Mouse (Mus musculus) heart, postnatal 4 days (tissue): Measurements from ENCODE around the gene Gm20683. TPM values are rescaled to one million over a fixed set of nuclear protein-coding genes. Genes with fewer than 3 reads are reported as not detected.
A peak's percentile ranks its signal among the peaks of the same experiment; 100 is the strongest.

Experiments used
- DNase-seq: peaks from one replicate; pipeline ENCODE4 v3.0.0; 2021
- total RNA-seq, 2 experiments: library from RNA; stranded (reverse); gene quantifications; 2 replicates each; pipeline ENCODE4 v1.2.3; 2021

The Gm20683 gene
- total RNA-seq: 1 to 10 TPM; 1.8 to 2.6 TPM

DNA sequence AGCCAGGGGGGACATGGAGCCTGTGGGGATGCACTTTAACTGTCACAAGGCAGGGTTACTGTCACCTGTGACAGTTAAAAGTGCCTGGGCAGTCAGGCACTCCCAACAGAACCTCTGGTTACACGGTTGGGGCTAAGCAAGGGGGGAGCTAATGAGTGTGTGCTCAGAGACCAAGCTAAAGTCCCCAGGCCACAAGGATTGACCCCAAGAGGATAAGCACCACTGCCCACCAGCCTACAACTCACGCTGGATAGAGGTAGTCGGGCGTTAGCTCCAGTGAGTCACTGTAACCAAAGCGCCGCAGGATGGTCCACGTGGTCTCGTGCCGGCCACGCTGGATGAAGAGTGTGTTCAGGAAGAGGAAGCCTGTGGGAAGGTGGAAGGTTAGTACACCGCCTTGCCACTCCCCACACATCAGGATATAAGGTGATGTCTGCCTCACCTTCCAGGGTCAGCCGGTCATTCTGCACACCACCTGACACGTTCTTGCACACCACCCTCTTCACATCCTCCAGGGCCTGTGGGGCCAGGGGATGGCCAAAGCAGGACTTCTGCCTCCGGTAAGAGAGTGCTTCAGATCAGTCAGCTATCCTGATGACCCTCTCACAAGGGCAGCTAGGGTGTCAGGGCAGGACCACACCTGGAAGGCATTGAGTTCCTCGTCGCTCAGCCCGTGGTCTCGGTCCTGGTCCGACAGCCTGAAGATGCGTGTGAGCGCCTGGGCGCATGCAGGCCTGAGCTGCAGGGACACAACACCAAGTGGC lies at the start of gene Gm20683:
Gene Gm20683, minus strand, starts transcription at position 647 of the 764 bp plus-strand sequence.
- no peak for DNase-seq

DNA sequence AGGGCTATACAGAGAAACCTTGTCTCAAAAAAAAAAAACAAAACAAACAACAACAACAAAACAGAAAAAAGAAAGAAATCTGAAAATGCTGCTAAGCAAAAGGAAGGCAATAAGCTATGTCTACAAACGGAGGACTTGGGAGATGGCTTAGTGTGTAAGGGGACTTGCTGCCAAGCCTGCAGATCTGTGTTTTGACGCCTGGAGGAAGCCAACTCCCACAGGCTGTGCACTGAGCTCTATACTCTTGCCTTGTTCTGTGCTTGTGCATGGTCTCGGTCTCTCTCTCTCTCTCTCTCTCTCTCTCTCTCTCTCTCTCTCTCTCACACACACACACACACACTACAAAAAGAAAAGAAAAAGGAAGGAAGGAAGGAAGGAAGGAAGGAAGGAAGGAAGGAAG lies 47.3 kb upstream of the Gm20683 start:
- DNase-seq: no peak

DNA sequence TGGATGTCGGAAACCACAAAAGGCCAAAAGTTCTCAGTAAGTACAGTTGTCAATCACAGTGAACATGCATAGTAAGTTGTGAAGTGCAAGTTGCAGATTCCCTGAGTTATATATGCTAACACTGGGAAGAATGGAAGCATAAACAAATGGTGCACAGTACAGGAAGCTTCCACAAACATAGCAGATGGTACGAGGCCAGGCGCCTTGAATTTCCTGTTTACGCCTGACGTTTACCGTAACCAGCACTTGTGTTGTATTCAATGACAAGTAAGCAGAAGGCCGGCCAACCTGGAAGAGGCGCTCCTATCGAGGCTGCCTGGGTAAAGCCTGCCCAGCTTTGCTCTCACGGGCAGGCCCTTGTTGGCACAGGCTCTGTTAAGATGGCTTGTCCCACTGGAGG lies 45.9 kb upstream of the Gm20683 start:
- DNase-seq: no peak

DNA sequence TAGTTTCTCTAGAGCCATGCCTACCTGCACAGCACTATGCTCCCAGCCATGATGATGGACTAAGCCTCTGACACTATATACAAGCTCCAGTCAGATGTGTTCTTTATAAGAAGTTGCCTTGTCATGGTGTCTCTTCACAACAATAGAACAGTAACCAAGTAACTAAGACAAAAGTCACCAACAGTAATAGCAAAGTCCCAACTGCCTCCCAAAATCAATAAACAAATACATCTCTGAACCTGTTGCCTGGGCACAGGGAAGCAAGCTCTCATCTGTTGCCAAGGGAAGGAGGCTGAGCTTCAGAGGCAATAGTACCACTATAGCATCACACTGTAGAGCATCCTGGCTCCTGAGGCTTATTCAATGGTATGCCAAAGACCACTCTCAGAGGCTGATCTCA lies 45.2 kb upstream of the Gm20683 start:
- DNase-seq: no peak

DNA sequence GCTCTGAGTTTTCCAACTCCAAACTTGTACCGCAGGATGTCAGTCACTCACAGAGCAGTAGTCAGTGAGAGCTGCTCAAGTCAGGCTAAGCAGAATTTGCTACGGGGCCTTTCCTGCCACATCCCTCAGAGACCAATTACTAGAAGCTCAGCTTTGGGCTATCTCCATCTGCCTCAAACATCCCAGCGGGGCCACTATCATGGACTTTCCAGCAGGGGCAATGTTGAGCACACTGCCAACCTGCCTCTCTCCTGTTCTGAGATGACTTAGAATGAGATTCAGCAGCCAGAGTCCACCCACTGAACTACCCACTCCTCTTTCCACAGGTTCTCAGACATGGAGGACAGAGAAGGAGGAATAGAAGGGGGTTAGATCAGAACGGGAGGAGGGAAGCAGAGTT lies 44.1 kb upstream of the Gm20683 start:
- no peak for DNase-seq

DNA sequence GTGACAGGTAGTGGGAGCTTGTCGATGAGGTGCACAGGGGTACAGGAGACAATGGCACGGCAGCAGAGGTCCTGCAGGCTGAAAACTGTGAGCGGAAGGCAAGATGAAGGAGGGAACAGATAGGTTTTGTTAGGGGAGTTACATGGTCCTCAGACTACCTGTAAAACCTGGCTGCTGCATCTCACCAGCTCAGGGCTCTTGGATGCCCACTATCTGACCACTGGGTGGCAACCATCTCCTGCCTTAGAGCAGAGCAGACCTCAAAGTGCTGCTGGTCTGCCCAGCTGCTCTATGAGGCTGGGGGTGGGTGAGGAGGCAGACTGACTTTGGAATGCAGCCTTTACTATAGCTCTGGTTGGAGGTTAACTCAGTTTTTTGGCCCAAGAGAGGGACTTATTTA lies 42.3 kb upstream of the Gm20683 start:
- no peak for DNase-seq

DNA sequence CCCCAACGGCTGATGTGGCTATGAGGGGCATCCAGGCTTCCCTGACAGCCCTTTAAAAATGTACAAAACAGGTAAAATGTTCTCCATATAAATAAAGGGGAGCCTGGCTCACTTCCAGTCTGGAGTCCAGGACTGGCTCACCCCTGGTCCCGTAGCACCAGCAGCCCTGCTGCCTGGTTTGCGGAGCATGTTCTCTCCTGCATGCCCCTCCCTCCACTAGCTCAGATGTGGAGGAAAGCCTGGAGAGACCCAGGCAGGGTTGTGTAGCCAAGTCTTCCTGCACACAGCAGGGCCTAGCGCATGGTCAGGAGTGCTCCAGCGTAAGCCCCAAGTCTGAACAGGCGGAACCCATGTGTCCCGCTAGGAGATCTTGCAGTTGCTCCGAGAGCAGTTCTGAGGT lies 41.7 kb upstream of the Gm20683 start:
- no peak for DNase-seq

DNA sequence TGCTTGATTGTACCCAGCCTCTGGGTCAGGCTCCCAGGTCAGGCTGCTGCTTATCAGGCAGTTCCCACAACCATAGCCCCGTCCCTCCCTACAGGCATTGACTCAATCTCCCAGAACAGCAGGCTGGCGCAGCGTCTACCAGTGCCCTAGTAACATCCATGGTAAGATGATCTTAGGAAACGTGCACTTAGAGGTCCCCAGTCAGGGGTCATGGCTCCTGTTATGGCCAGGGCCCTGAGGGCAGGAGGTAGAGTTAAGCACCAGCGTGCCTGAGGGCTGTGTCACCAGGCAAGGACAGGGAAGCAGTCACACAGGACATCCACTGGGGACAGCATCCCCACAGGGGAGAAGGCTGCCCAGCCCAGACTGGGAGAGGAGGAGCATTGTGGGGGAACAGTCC lies 40.7 kb upstream of the Gm20683 start:
- DNase-seq: no peak

DNA sequence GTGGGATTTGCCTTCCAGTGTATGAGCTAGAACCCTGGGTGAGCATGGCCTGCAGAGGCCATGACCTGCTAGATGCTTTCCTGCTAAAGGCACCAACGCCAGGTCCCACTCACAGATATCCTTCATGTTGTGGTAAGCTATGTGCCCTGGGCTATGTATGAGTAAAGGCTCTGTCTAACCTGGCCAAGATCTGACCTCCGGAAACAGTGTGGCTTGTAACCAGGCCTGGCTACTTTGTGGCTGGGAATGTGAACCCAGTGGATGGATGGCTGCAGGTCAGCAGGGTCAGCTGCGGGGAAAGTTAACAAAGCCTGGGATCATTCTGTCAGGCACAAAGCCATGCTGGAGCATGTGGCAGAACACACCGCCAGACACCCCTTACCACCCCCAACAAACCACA lies 40.1 kb upstream of the Gm20683 start:
- no peak for DNase-seq

DNA sequence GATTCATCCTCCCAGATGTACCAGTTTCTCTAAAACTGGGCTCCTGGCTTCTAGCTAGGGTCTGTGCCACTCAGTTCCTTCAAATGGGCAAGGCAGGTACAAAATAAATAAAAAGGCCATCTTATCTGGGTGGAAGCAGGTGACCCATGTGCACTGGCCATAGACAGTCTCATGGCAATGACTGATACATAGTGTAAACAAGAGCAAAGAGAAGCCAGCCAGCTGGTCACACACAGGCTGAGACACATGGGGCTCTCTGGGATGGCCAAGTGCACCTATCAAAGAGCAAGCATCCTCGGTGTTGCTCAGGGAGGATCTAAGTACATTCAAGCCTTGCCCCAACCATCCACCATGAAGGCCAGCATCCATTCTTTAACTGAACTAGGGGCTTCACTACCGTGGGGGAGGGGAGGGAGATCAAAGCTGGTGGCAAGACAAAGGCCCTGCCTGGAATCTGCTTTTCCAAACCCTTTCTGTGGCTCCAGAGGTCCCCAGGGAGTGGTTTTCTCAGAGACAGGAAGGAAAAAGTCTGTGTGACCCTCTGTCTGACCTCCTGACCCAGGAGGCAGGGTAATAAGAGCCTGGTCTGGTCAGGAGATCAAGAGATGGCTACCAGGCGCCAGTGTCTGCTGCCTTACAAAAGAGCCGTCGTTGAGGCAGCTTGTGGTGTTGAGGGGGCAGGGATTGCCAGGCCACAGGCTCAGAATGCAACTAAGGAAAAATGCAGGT lies 39.5 kb upstream of the Gm20683 start:
- DNase-seq: no peak

DNA sequence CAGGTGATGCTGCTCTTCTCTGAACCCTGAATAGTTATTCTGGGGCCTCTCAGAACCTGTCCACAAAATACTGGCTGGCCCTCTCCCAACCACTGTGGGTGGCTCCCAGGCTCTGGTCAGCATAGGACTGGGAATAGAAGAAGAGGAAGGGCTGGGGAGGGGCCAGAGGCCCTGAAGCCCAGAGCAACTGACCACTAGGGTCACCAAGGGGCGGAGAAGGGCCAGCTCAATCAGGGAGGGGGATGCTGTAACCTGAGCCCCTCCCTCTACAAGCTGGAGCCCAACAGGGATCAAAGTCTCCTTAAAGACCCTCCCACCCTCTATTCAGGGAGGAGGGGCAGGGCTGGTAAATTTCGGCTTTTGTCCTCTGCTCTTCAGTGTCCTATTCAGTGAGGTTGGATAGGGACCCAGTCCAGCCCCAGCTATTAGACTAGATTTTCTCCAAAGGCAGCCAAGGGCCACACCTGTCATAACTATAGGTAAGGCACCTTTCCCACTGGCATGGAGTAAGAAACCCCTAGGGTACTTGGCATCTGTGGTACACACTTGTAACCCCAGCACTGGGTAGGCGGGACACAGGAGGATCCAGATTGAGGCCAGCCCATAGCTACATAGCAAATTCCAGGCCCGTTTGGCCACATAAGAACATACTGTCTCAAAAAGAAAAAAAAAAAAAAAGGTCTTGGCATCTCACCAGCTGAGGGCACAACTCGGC lies 38.8 kb upstream of the Gm20683 start, which contains the start of gene Wfikkn1:
Gene Wfikkn1, minus strand, starts transcription at position 663 of the 715 bp plus-strand sequence.
- DNase-seq: peak; percentile 7

DNA sequence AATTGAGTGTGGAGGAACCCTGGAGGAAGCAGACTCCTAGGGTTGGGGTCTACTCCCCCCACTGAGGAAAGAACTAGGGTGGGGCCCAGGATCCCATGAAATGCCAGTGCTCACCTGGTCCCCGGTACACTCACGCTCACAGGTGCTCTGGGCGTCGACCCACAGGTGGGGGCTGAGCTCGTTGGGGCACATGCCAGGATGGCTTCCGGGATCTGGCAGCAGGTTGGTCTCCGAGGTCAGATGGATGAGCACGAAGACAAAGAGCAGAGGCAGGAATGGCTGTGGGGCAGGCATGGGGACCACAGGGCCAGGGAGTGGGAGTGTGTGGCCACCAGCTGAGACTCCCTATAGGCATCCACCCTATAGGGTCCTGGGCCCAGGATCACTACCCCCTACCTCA lies 38.2 kb upstream of the Gm20683 start:
- DNase-seq: no peak

DNA sequence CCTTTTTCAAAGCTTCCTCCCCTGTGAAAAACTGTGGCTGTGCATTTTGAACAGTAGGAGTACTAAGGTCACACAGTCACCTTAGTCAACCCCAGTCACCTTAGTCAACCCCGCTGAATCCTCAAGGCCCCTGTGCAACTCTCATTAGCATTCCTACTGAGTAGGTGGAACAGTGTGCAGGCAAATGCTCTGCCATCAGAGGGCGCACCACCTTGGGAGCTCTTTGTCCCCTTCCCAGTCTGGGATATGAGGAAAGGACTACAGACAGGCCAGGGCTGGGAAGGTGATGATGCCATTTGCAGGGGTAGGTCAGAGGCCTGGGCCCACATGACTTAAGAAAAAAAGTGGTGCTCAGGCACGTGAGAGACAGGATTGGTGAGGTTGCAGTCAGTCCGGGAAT lies 37.7 kb upstream of the Gm20683 start:
- DNase-seq: peak; percentile 33

DNA sequence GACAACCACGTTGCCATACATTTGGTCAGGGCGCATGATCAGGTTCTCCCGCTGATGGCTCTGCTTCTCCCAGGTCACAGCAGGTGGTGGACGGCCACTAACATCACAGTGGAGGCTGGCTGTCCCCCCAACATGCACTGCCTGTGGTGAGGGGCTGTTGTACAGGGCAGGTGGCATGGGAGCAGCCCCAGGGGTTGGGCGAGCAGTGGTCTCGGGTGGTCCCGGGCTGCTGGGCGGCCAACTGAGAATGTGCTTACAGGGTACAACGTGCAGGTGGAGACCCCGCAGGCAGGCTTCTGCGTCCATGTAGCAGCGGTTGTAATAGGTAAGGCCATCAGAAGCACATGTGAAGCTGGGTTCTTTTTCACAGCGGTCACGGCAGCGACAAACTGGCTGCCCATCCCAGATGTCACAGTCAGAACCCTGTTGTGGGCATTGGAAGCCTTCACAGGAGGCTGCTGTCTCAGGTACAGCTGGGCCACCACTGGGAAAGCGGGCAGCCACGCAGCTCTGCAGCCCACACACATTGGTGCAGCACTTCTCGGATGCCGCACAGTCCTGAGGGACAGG lies 37.1 kb upstream of the Gm20683 start:
- DNase-seq: no peak

DNA sequence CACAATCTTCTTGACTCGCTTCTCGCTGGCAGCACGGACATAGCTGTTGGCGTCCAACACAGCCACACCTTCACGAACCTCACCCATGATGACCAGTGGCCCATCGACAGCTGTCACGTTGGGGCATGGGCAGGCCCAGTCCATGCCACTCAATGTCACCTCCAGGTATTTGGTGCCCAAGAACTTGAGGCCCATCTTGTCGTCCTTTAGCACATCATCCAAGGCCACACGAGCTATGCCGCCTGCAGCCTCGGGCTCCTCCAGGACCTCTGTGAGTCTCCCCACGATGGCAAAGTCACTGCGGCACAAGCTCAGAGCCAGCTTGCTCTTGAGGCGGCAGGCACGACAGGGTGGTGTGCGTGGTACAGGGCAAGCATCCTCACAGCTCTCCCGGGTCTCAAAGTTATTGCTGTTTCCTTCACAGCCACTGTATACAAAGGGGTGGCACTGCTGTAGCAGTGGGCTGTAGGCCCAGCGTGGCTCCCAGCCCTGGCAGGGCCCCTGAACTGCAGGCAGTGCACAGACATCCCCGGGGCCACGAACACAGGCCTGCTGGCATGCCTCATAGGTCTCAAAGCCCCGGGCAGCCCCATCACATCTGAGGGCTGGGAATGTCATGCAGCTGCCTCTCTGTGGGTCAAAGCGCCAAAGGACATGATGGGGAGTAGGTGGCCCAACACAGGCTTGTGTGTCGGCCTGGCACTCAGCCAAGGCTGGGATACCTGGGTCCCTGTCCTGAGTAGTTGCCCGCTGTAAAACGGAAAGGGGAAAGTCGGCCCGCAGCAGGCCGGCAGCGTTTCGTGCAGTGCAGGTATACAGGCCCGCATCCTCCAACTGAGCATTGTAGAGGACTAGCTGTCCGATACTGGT lies 36.4 kb upstream of the Gm20683 start:
- DNase-seq: no peak

DNA sequence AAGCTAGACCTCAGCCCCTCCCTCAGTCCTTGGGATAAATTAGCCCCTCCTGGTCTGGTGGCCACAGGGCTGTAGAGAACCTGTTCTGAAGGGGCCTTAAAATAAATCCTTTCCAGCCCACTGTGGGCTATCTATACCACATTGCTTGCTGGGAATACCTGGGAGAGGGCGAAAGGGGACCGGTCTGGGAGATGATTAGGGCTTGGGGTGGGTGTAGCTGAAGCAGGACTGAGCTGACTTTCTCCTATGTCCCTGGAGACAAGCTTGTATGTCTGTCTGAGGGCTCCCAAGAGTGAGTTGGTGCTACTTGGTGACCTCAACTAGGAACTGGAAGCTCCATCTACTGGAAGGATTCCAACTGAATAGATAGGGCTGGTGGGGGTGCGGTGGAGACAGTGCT lies 35.5 kb upstream of the Gm20683 start:
- no peak for DNase-seq

DNA sequence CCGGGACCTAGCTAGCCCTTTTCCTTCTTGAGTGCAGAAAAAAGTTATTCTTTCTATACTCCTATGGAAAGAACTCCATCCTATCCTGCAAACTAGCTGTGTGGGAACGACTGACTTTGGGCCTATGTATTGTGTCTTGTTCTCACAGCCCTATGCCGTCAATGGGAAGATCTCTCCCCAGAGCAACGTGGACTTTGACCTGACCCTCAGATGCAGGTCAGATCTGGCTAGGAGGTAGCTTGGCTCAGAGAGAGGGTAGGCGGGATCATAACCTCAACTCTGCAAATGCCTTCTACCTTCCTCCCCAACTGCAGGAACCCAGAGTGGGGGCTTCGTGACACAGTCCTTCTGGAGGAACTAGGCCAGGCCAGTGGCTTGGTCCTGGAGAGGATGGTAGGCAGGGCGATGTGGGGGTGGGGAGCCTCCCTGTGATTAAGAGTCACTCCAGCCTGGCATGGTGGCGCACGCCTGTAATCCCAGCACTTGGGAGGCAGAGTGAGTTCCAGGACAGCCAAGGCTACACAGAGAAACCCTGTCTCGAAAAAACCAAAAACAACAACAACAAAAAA lies 34.9 kb upstream of the Gm20683 start:
- DNase-seq: no peak

DNA sequence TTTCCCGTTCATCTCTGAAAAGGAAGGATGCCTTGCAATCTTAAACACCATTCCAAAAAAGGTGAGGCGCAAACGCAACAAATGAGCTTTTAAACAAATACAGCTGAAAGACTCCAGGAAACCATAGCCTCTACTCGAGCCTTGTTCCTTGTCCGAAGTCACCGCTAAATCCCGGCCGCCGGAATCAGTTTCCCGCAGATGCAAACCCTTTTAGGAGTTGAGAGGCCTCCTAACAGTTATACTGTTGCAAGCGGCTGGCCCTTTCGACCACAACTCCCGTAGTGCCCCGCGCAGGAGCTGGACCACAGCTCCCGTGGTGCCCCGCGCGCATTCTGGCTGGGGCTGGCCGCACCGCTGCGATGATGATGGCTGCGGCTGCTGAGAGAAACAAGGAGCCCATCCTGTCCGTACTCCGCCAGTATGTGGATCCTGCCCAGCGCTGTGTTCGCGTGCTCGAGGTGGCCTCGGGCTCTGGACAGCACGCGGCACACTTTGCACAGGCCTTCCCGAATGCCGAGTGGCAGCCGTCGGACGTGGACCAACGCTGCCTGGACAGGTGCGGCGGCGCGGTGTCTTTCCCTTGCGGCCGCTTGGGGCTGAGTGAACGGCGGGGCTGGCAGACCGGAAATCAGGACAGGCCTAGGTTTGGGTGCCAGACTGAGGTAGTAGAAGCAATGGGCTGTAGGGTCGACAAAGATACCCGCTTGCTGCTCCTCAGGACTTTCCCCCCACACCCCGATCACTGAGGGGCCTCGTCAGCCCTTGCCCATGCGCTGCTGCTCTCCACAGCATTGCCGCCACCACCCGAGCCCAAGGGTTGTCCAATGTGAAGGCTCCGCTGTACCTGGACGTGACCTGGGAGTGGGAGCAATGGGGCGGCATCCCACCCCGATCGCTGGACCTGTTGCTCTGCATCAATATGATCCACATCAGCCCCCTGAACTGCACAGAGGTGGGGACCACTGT lies 33.9 kb upstream of the Gm20683 start:
- DNase-seq: peak; percentile 90

DNA sequence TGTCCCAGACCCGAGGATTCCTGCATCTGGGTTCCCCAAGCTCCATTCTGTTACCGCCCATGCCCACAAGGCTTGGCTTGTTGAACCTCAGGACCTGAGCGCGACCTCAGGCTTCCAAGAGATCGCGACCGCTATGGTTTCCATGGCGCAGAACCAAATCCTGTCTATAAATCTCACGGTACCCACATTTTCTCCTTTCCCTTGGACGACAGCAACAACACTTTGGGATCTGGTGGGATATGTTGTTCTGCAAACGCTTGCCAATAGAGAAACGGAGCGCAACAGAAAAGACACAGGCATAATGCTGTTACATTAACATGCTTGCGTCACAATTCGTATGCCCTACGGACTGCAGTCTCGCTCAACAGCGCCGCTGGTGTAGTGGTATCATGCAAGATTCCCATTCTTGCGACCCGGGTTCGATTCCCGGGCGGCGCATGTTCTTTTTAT lies 33.2 kb upstream of the Gm20683 start, which contains the start of gene Mettl26:
Gene Mettl26, plus strand, starts transcription at position 354 of the 450 bp plus-strand sequence.
- peak; percentile 96 for DNase-seq

DNA sequence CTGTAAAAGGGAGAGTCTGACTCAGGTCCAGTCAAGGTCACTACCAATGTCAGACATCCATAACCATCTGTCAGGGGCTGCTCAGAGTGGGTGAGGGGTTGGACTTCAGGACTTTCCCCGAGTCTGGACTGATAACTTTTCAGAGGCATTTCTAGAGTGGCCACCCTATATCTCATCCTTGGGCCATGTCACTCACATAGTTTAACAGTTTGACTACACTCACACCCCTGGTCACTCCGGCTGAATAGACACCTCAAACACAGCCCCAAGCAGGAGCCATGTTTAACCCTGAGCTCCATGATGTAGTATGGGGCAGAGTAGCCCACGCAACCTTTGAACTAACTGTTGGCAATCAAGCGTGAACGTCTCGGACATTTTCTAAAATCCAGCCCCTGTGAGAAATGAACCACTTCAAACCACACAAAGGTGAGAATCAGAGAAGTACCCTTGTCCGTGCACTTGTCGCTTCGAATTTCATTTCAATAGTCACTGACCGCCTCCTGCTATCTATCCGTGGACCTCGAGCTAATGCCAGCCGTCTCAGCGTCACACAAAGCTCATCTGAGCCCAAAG lies 32.7 kb upstream of the Gm20683 start:
- DNase-seq: no peak
